9 mouse cellular contexts compared by ENCODE assay signal in genomic region chr11:54562761-54563160, GRCm38 (mm10). TPM values are rescaled to one million over a fixed set of nuclear protein-coding genes. Genes with fewer than 3 reads are reported as not detected.
A peak's percentile ranks its signal among the peaks of the same experiment; 100 is the strongest.
DNase-seq lines count a peak whose midpoint lies in the region; ATAC-seq and TF ChIP-seq lines count a peak whose summit lies in the region.
"Had no signal": no experiment of that assay in that cellular context is flagged by ENCODE, and none has a peak within 500 bp of the region (broad histone marks: within the 10 kb centered on the region; RNA-seq: fewer than 3 reads in every experiment).

No protein-coding gene starts in this region.

- no peak for ATAC-seq in hindbrain, postnatal 0 days
- ATAC-seq in hindbrain, embryonic 16.5 days, result no peak

- no peaks in the 10 kb centered on the region for H3K9me3 ChIP-seq in hindbrain, postnatal 0 days (ENCODE audit: low read length)
- no peaks in the 10 kb centered on the region for H3K9me3 ChIP-seq in hindbrain, embryonic 16.5 days (ENCODE audit: control insufficient read depth, low read length)
- H3K9me3 ChIP-seq: embryonic facial prominence, embryonic 15.5 days; limb, embryonic 15.5 days had no signal

- H3K4me1 ChIP-seq in hindbrain, postnatal 0 days (ENCODE audit: insufficient read depth, low read length), result no peaks in the 10 kb centered on the region
- no peaks in the 10 kb centered on the region for H3K4me1 ChIP-seq in hindbrain, embryonic 16.5 days (ENCODE audit: control insufficient read depth, insufficient read depth, low read depth, low read length)
- H3K4me1 ChIP-seq: embryonic facial prominence, embryonic 15.5 days; limb, embryonic 15.5 days had no signal

- H3K27me3 ChIP-seq in hindbrain, postnatal 0 days (ENCODE audit: insufficient read depth, low read length), result no peaks in the 10 kb centered on the region
- H3K27me3 ChIP-seq in hindbrain, embryonic 16.5 days (replicated peaks; ENCODE audit: control insufficient read depth, insufficient read depth, low read length), result no peaks in the 10 kb centered on the region
- H3K27me3 ChIP-seq: embryonic facial prominence, embryonic 15.5 days; limb, embryonic 15.5 days had no signal

- 85% methylated on average over 5 of the region's 5 CpGs for WGBS in hindbrain, postnatal 0 days
- 87% methylated on average over 5 of the region's 5 CpGs for WGBS in hindbrain, embryonic 16.5 days

- no peaks in the 10 kb centered on the region for H3K36me3 ChIP-seq in hindbrain, postnatal 0 days (ENCODE audit: insufficient read depth, low read length)
- H3K36me3 ChIP-seq in hindbrain, embryonic 16.5 days (ENCODE audit: control insufficient read depth, insufficient read depth, low read length), result no peaks in the 10 kb centered on the region
- H3K36me3 ChIP-seq: embryonic facial prominence, embryonic 15.5 days; limb, embryonic 15.5 days had no signal

- H3K4me3 ChIP-seq in hindbrain, postnatal 0 days (ENCODE audit: low read length), result no peak overlapping the region
- no peak overlapping the region for H3K4me3 ChIP-seq in hindbrain, embryonic 16.5 days (ENCODE audit: low read length)
- H3K4me3 ChIP-seq: embryonic facial prominence, embryonic 15.5 days; limb, embryonic 15.5 days had no signal

- H3K9ac ChIP-seq in hindbrain, postnatal 0 days (replicated peaks; ENCODE audit: low read length), result no peak overlapping the region
- no peak overlapping the region for H3K9ac ChIP-seq in hindbrain, embryonic 16.5 days (ENCODE audit: low read depth, low read length)
- H3K9ac ChIP-seq: embryonic facial prominence, embryonic 15.5 days; limb, embryonic 15.5 days had no signal

- peak; percentile 45 for DNase-seq in hindbrain, postnatal 0 days (ENCODE audit: low spot score)
- peak; percentile 89 for DNase-seq in 416B (ENCODE audit: low read depth)
- peak; percentile 84 for DNase-seq in CD4-positive, CD25-positive, alpha-beta regulatory T cell, adult 2 months (ENCODE audit: low read depth, low spot score)
- DNase-seq in gonadal fat pad, adult 2 months (ENCODE audit: low read depth), result peak; percentile 30
- peak; percentile 25 for DNase-seq in right cerebral cortex, postnatal 14 days
- no peak for DNase-seq in gastrocnemius, postnatal 4 days (ENCODE audit: low spot score in 2 of 2)

- no peak overlapping the region for H3K4me2 ChIP-seq in hindbrain, postnatal 0 days (ENCODE audit: low read depth, low read length)
- no peak overlapping the region for H3K4me2 ChIP-seq in hindbrain, embryonic 16.5 days (ENCODE audit: low read length)
- H3K4me2 ChIP-seq: embryonic facial prominence, embryonic 15.5 days; limb, embryonic 15.5 days had no signal

- no peak overlapping the region for H3K27ac ChIP-seq in hindbrain, postnatal 0 days
- no peak overlapping the region for H3K27ac ChIP-seq in hindbrain, embryonic 16.5 days (ENCODE audit: low read depth, low read length)
- H3K27ac ChIP-seq: embryonic facial prominence, embryonic 15.5 days; limb, embryonic 15.5 days had no signal

- peak; percentile 47 for TF ChIP-seq CTCF in hindbrain, postnatal 0 days (IDR thresholded peaks at IDR 0.05; ENCODE audit: low read depth)

RNA-seq across cellular contexts. Expression of gene Rapgef6, which starts 40.1 kb away (rescaled TPM):
- 44.9 and 47.9 TPM in 2 replicates for total RNA-seq in hindbrain, postnatal 0 days (2014; rRNA removed)
- polyA plus RNA-seq in hindbrain, postnatal 0 days (2015; fragmentation: Nextera tagmentation; extraction: Ambion mirVana), result 31.6 and 35.1 TPM in 2 replicates
- 35.1 and 37.4 TPM in 2 replicates for polyA plus RNA-seq in hindbrain, embryonic 16.5 days (2015; fragmentation: Nextera tagmentation; extraction: Ambion mirVana)
- polyA plus RNA-seq in gonadal fat pad, adult 2 months (2012; rRNA removed), result 24.0 and 25.1 TPM in 2 replicates
- 10 to 100 TPM; 18.6 to 19.5 TPM for total RNA-seq in gastrocnemius, postnatal 4 days (2021)

Comparison
In these comparisons a context has a peak if more than half of its experiments do, and no peak if none do; other contexts are left out.
1. DNase-seq: peak in hindbrain, postnatal 0 days (single experiment), 416B (single experiment), CD4-positive, CD25-positive, alpha-beta regulatory T cell, adult 2 months (single experiment), gonadal fat pad, adult 2 months (single experiment) and right cerebral cortex, postnatal 14 days (single experiment); none in gastrocnemius, postnatal 4 days (0 of 2).